Mouse (Mus musculus): ENCODE results near the gene Olfr223. TPM values are rescaled to one million over a fixed set of nuclear protein-coding genes. Genes with fewer than 3 reads are reported as not detected.
"Not testable (repeated sequence)": the region's sequence is repeated elsewhere in the genome, so short reads cannot be mapped to it uniquely, and the experiment has no call there.

Olfr223 gene
- total RNA-seq, 4 experiments from 2014 or later: not detected

DNA sequence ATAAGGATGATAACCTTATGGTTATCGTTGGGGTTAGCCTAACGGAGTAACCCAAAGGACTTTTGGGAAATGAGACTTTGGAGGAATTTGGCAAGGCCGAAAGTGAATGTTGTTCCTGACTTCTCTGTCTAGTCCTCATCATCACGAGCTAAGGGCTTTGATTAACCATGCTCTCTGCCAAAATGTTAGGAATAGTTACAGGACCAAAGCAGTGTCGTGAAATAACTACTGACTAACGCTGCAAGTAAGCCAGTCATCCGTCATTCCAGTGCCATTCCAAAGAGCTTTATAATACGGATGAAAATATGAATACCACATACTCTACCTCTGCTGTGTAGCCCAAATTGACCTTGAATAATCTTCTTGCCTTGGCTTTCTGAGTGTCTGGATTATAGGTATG, 3.9 kb upstream of the Olfr223 start:
- DNase-seq (ENCODE audit: low spot score in 2 of 2): no peak

DNA sequence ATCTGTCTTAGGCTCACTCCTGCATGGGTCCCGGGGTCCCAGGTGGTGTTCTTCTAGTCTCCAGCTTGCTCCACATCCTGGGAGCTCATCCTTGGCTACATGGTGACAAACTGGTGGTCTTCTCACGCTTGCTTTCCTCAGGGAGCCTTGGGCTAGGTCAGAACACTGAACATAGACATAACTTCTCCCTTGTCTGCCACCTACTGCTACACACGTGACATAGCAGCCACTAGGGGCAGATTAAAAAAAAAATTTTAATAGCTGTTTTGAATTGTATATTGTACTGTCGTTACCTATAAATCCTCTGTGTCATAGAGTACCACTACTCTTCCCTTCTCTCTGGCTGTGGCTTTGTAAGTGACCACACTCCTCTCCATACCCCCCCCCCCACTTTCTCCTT, 3.0 kb upstream of the Olfr223 start:
- DNase-seq (ENCODE audit: low spot score in 2 of 2): no peak

DNA sequence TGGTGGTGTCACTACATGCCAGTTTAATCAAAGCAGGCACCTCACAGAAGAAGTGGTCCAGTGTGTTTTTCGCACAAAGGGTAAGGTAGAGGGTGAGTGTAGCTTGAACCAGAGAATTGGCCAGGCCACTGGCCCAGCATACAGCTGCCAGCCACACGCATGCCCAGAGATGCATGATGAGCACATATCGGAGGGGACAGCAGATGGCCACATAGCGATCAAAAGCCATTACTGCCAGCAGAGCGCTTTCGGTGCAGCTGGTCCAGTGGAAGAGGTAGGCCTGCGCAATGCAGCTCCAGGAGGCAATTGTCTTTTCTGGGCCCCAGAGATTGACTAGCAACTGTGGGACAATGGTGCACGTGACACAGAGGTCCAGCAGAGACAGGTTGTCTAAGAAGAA, 3.6 kb downstream of the Olfr223 start:
- no peak for DNase-seq (ENCODE audit: low spot score in 2 of 2)

DNA sequence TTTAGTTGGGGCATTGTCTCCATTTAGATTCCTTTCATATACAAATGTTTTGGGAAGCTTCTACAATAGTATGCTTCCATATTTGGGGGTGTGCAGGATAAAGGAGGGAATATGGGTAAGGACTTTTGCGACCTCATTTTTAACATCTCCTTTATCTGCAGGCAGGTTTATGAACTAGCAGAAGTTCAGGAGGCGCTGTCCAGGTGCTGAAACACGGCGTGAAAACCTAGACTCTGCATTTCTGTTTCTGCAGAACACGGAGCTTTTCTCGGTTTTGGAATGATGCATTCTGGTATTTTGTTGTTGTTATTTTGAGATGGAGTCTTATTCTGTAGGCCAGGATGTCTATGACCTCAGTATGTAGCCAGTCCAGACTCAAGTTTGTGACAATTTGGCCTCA, 8.6 kb downstream of the Olfr223 start:
- DNase-seq (ENCODE audit: low spot score in 2 of 2): no peak

DNA sequence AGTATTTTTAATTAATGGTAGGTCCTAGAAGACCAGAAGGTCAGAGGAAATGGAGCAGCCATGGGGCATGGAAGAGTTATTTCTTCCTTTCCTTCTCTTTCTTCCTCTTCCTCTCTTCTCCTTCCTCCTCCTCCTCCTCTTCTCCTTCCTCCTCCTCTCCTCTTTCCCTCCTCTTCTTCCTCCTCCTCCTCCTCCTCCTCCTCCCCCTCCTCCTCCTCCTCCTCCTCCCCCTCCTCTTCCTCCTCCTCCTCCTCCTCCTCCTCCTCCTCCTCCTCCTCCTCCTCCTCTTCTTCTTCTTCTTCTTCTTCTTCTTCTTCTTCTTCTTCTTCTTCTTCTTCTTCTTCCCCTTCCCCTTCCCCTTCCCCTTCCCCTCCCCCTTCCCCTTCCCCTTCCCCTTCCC, 17.0 kb downstream of the Olfr223 start, which contains the start of gene Olfr222:
Gene Olfr222, minus strand, starts transcription at position 101 of the 400 bp plus-strand sequence.
- DNase-seq (ENCODE audit: low spot score in 2 of 2): not testable (repeated sequence)

DNA sequence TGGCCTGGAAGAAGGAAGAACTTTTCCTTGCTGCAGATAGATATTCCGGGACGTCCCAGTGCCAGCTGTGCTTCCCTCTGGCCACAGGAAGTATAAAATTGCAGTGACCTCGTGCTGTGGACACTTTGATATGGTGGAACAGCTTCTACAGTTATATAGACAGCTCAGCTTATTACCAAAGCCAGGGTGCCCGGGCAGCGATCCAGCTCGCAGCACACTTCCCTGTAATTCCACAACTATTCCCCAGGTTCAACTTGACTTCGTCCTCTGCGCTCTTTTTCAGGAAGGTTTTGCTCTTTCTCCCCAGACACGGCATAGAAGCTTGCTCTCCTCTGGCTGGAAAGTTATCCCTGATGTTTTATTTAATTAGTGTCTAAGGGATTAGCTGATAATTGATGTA, 17.4 kb downstream of the Olfr223 start:
- DNase-seq (ENCODE audit: low spot score in 2 of 2): no peak

DNA sequence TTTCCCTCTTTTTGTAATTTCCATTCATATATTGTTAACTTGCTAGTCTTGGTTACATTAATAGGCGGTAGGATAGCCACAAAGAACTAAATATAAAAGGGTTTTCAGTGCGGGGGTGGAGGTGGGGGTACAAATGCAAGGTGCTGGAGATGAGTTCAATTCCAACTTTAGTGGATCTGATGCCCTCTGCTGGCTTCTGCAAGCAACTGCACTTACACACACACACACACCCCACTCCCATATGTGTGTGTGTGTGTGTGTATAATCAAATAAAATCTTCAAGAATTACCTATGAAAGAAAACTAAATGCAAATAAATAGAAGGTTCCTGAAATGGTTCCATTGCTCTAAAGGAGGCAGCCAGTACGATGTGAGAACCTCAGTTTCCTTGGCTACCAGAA, 23.8 kb downstream of the Olfr223 start:
- no peak for DNase-seq (ENCODE audit: low spot score in 2 of 2)

DNA sequence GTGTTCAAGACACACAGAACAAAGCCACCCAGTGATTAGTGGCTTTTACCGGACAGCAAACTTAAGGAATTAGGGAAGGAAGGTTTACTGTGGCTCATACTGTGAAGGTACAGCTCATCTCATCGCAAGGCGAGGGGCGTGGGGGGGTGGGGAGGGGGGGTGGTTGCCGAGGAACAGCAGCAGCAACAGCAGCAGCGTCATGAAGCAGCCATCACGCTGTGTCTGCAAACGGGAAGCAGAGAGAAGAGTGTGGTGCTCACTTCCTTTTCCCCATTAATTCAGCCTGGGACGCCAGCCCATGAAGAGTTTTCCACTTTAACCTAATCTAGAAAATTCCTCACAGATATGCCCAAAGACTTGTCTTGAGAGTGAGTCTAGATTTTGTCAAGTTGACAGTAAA, 30.3 kb downstream of the Olfr223 start:
- no peak for DNase-seq (ENCODE audit: low spot score in 2 of 2)

DNA sequence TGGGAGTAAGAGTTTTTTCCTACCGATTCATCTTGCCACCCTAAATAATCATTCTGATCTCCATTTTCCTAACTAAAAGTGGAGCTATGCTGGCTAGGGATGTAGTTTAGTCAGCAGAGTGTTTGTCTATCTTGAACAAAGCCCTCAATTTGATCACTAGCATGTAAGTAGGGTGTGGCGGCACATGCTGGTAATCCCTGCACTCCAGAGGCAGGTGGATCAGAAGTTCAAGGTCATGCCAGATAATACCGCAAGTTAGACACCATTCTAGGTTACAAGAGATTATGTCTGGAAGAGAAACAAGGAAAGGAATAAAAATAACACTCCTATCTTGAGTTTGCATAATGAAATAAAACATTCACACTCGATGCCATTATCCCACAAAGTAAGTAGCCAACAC, 30.8 kb downstream of the Olfr223 start:
- DNase-seq (ENCODE audit: low spot score in 2 of 2): no peak

DNA sequence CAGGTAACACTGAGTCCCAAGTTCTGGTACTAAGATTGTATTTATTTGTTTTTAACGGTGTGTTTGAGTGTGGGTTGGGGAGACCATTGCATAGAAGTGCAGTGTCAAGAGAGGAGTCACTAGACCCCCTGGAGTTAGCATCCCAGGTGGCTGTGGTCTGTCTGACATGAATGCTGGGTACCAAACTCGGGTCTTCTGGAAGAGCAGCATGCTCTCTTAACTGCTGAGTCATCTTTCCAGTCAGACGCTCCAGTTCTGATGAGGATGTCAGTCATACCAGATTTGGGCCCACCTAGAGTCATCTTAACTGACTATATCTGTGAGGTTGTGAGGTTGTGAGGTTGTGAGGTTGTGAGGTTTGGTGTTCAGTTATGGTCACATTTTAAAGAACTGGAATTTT, 32.2 kb downstream of the Olfr223 start:
- DNase-seq (ENCODE audit: low spot score in 2 of 2): no peak

DNA sequence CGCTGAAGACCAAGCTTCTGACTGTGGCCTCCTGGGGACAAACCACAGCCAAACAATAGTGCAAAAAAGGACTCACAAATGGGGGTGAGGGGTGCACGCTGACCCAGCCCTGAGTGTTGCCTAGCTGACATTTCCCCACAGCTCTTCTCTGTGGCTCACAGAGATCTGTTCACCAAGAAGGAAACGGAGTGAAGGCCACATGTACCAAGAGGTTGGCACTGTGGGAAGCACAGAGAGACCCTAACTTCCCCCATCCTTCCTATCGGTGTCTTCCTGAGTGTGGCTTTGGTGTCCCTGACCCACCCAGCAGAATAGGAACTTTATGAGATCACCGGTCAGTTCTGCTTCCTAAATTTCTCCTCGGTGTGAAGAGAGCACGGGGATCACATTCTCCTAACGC, 38.6 kb downstream of the Olfr223 start:
- no peak for DNase-seq (ENCODE audit: low spot score in 2 of 2)

DNA sequence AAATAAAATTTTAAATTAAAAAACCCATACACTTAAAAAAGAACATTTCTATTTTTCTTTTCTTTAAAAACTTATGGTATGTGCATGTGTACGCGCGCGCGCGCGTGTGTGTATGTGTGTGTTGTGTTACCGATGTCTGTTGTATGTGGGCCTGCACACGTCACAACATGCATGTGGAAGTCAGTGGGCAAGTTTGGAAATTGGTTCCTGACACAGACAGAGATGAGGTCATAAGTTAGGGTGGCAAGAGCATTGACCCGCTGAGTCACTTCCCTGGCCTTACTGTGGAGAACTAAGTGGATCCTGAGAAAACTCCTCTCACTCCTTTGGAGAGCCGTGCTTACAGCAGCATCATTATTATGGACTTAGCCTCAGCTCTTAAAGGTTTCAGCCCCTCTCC, 39.0 kb downstream of the Olfr223 start:
- no peak for DNase-seq (ENCODE audit: low spot score in 2 of 2)

DNA sequence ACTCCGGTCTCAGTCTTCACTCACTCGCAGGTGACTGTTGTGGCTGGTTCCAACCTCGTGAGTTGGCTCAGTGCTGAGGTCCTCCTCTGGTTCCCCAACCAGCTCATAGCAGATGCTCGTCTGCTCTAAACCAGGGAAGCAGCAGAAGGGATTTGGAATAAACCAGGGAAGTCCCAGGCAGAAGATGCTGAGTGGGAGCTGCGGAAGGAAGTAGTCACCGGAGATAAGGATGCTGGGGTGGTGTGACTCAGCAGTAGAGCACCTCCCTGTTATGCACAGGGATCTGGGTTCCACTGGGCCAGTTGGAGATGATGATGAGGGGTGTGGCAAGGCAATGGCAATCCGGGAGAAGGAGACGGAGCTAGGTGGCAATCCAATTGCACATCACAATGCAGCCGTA, 49.1 kb downstream of the Olfr223 start:
- DNase-seq (ENCODE audit: low spot score in 2 of 2): no peak

DNA sequence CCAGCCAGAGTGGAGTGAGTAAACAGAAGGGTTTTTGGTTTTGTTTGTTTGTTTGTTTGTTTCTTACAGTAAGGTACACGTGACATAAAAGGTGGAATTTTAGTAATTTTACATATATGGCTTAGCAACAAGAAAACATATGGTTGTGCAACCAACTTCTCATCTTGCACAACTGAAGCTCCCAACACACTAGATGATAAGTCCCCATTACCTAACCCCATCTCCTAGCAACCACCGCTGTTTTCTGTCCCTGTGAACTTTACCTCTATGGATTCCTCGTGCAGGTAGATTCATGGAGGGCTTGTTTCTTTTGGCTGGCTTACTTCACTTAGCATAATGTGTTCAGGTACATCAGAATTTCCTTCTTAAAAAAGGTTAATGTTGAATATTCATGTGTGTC, 49.7 kb downstream of the Olfr223 start:
- DNase-seq (ENCODE audit: low spot score in 2 of 2): no peak

DNA sequence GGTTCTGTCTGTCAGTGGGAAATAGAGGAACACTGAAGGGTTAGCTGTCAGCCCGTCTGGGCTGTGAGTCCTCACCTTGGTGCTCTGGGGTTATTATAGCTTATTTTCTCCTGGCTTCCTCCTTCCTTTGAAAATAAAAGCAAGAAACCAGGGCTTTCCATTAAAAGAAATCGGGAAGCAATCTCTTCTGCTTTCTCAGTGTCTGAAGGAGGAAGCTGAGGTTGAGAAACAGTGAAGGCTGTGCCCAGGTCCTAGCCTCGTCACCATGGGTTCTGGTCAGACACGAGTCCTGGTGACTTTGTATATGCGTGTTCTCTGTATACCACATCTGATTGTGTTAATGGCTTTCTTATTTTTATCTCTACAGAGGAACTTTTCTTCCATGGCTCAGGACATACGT, 50.6 kb downstream of the Olfr223 start:
- no peak for DNase-seq (ENCODE audit: low spot score in 2 of 2)

DNA sequence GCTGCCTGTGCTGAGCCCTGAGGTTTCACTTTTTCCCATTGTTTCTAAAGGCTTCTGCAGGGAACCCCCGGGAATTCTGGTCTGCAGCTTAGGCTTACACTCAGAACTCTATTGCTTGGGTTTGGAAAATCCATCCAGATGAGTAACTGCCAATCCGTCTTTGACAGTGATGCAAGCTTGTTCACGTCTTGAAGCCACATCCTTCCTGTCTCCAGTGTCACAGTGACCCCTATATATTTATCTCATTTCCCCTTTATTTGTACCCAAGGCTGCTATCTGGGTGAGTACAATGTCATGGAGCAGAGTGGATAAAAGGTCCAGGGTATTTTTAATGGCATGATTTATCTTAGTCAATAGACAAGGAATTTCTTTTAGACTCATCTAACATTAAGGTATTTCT, 51.8 kb downstream of the Olfr223 start, which contains the start of gene Nlrp3:
Gene Nlrp3, plus strand, starts transcription at position 245 of the 400 bp plus-strand sequence.
- no peak for DNase-seq (ENCODE audit: low spot score in 2 of 2)

DNA sequence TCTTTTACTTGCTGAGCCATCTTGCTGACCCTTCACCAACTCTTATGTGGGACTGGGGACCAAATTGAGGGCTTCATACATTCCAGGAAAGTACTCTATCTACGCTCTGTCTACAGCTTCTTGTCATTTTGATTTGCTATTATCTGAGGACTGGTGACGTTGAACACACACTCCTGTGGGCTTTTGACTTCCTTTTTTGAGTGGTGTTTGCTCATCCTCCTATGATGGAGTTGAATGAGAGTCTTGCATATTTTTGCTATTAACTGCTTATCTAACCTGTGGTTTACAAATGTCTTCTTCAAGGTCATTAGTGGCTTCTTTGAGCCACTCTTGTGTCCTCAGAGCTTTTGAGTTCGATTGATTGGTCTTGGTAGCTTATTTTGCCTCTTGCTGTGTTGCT, 53.0 kb downstream of the Olfr223 start:
- no peak for DNase-seq (ENCODE audit: low spot score in 2 of 2)

Other genes with a start within 250 kb of the Olfr223 start
- not detected for gene Prss38, start 217.6 kb downstream of the Olfr223 start, total RNA-seq (2022)
- 10 to 100 TPM in 2 of 4 experiments, 1 to 10 TPM in 2; 8.5 to 10.7 (median 9.6) TPM for gene Jmjd4, start 143.2 kb downstream of the Olfr223 start, total RNA-seq (2022)
- gene Snap47, start 142.1 kb downstream of the Olfr223 start, total RNA-seq (2022): 10 to 100 TPM; 22.8 to 26.9 (median 26.3) TPM
- gene Zfp867, start 120.8 kb downstream of the Olfr223 start, total RNA-seq (2022): 1 to 10 TPM; 2.6 to 2.9 (median 2.8) TPM
- gene Zkscan17, start 66.5 kb downstream of the Olfr223 start, total RNA-seq (2022): 10 to 100 TPM; 16.0 to 18.5 (median 16.9) TPM
- gene Nlrp3, start 51.7 kb downstream of the Olfr223 start, total RNA-seq (2022): under 1 TPM in 2 of 4 experiments, not detected in 2; 0.07 to 0.19 TPM
- not detected for gene Olfr222, start 17.1 kb downstream of the Olfr223 start, total RNA-seq (2022)
- gene Mprip, start 68.0 kb upstream of the Olfr223 start, total RNA-seq (2022): 10 to 100 TPM; 68.5 to 94.6 (median 77.3) TPM
- not detected for gene Pld6, start 194.4 kb upstream of the Olfr223 start, total RNA-seq (2022)
- 10 to 100 TPM; 40.1 to 65.3 (median 43.4) TPM for gene Flcn, start 216.7 kb upstream of the Olfr223 start, total RNA-seq (2022)
- 10 to 100 TPM; 17.3 to 19.7 (median 18.6) TPM for gene Nt5m, start 246.2 kb upstream of the Olfr223 start, total RNA-seq (2022)
- 10 to 100 TPM; 77.3 to 93.6 (median 89.8) TPM for gene Cops3, start 246.5 kb upstream of the Olfr223 start, total RNA-seq (2022)

Data from gastrocnemius, adult 8-10 months (tissue).